Mouse (Mus musculus): ENCODE results near the gene Ndufs3.

Ndufs3 gene

GRCm38 (mm10) chr2:90850401-90850800, 54.2 kb downstream of the Ndufs3 start:
- no peak for DNase-seq (ENCODE audit: low read depth, low spot score)

GRCm38 (mm10) chr2:90848331-90848730, 56.3 kb downstream of the Ndufs3 start:
- DNase-seq (ENCODE audit: low read depth, low spot score) = no peak

GRCm38 (mm10) chr2:90847681-90848050, 57.0 kb downstream of the Ndufs3 start:
- DNase-seq (ENCODE audit: low read depth, low spot score) = no peak

GRCm38 (mm10) chr2:90846955-90847680, 57.5 kb downstream of the Ndufs3 start, which contains the start of gene Mtch2:
Mtch2 (plus strand) TSS chr2:90847155.
- peak; percentile 97 for DNase-seq (ENCODE audit: low read depth, low spot score)

- DNase-seq (ENCODE audit: low read depth, low spot score) = no peak
Observed at GRCm38 (mm10) chr2:90846597-90846954, 58.1 kb downstream of the Ndufs3 start.

GRCm38 (mm10) chr2:90846171-90846570, 58.5 kb downstream of the Ndufs3 start:
- no peak for DNase-seq (ENCODE audit: low read depth, low spot score)

GRCm38 (mm10) chr2:90845234-90845633, 59.4 kb downstream of the Ndufs3 start:
- no peak for DNase-seq (ENCODE audit: low read depth, low spot score)
